Mouse (Mus musculus): Measurements from ENCODE around the gene Dcp1a. TPM values are rescaled to one million over a fixed set of nuclear protein-coding genes. Genes with fewer than 3 reads are reported as not detected.

Gene Dcp1a
- 37.8 and 44.0 TPM in 2 replicates for polyA plus RNA-seq (2012; rRNA removed)

- peaks cover 13% of the 10 kb centered on the region for H3K36me3 ChIP-seq (ENCODE audit: control insufficient read depth, insufficient read depth, low read length)
- TF ChIP-seq POLR2A (IDR thresholded peaks at IDR 0.05; ENCODE audit: low read depth, low read length) = peak; percentile 72
- TF ChIP-seq CTCF (IDR thresholded peaks at IDR 0.05; ENCODE audit: extremely low read depth, insufficient read depth, insufficient read length, insufficient replicate concordance) = no peak
- peak within 1 kb of the TSS; percentile 87 for H3K27ac ChIP-seq (ENCODE audit: insufficient read depth, low read length)
- H3K27me3 ChIP-seq (ENCODE audit: control insufficient read depth, insufficient read depth, low read length) = no peaks in the 10 kb centered on the region
- H3K4me1 ChIP-seq (ENCODE audit: control insufficient read depth, insufficient read depth, insufficient read length) = no peaks in the 10 kb centered on the region
- under 1% methylated on average over 39 of the region's 39 CpGs for WGBS
- peak within 1 kb of the TSS; percentile 95 for H3K4me3 ChIP-seq (ENCODE audit: extremely low read depth, insufficient read depth, insufficient read length)
- DNase-seq (ENCODE audit: low read depth in 1 of 2, low spot score in 2 of 2) = peak; percentile 93 to 95
Observed at GRCm38 (mm10) chr14:30479361-30479948, at the start of gene Dcp1a. TSS of gene Dcp1a (plus strand) at chr14:30479535.

- TF ChIP-seq POLR2A (IDR thresholded peaks at IDR 0.05; ENCODE audit: low read depth, low read length) (no peak), CTCF (IDR thresholded peaks at IDR 0.05; ENCODE audit: extremely low read depth, insufficient read depth, insufficient read length, insufficient replicate concordance) (no peak)
- 55% methylated on average over 9 of the region's 9 CpGs for WGBS
- H3K36me3 ChIP-seq (ENCODE audit: control insufficient read depth, insufficient read depth, low read length) = no peaks in the 10 kb centered on the region
- no peak overlapping the region for H3K27ac ChIP-seq (ENCODE audit: insufficient read depth, low read length)
- no peaks in the 10 kb centered on the region for H3K4me1 ChIP-seq (ENCODE audit: control insufficient read depth, insufficient read depth, insufficient read length)
- no peak overlapping the region for H3K4me3 ChIP-seq (ENCODE audit: extremely low read depth, insufficient read depth, insufficient read length)
- DNase-seq (ENCODE audit: low read depth in 1 of 2, low spot score in 2 of 2) = no peak
- no peaks in the 10 kb centered on the region for H3K27me3 ChIP-seq (ENCODE audit: control insufficient read depth, insufficient read depth, low read length)
Observed at GRCm38 (mm10) chr14:30429606-30430005, 49.7 kb upstream of the Dcp1a start.

GRCm38 (mm10) chr14:30430026-30430425 lies 49.3 kb upstream of the Dcp1a start:
- Histone ChIP-seq H3K4me1 (ENCODE audit: control insufficient read depth, insufficient read depth, insufficient read length) (no peaks in the 10 kb centered on the region), H3K4me3 (ENCODE audit: extremely low read depth, insufficient read depth, insufficient read length) (no peak overlapping the region), H3K36me3 (ENCODE audit: control insufficient read depth, insufficient read depth, low read length) (no peaks in the 10 kb centered on the region), H3K27me3 (ENCODE audit: control insufficient read depth, insufficient read depth, low read length) (no peaks in the 10 kb centered on the region), H3K27ac (ENCODE audit: insufficient read depth, low read length) (no peak overlapping the region)
- TF ChIP-seq CTCF (IDR thresholded peaks at IDR 0.05; ENCODE audit: extremely low read depth, insufficient read depth, insufficient read length, insufficient replicate concordance) (no peak), POLR2A (IDR thresholded peaks at IDR 0.05; ENCODE audit: low read depth, low read length) (no peak)
- no peak for DNase-seq (ENCODE audit: low read depth in 1 of 2, low spot score in 2 of 2)
- WGBS = 81% methylated on average over 9 of the region's 9 CpGs

- TF ChIP-seq CTCF (IDR thresholded peaks at IDR 0.05; ENCODE audit: extremely low read depth, insufficient read depth, insufficient read length, insufficient replicate concordance) (no peak), POLR2A (IDR thresholded peaks at IDR 0.05; ENCODE audit: low read depth, low read length) (no peak)
- WGBS = 90% methylated on average over 5 of the region's 5 CpGs
Observed at GRCm38 (mm10) chr14:30430446-30430845, 48.9 kb upstream of the Dcp1a start.

GRCm38 (mm10) chr14:30435316-30435715 lies 44.0 kb upstream of the Dcp1a start:
- Histone ChIP-seq H3K4me1 (ENCODE audit: control insufficient read depth, insufficient read depth, insufficient read length) (no peaks in the 10 kb centered on the region), H3K36me3 (ENCODE audit: control insufficient read depth, insufficient read depth, low read length) (no peaks in the 10 kb centered on the region), H3K4me3 (ENCODE audit: extremely low read depth, insufficient read depth, insufficient read length) (no peak overlapping the region), H3K27me3 (ENCODE audit: control insufficient read depth, insufficient read depth, low read length) (no peaks in the 10 kb centered on the region), H3K27ac (ENCODE audit: insufficient read depth, low read length) (no peak overlapping the region)
- 84% methylated on average over 5 of the region's 5 CpGs for WGBS
- no peak for DNase-seq (ENCODE audit: low read depth in 1 of 2, low spot score in 2 of 2)
- TF ChIP-seq POLR2A (IDR thresholded peaks at IDR 0.05; ENCODE audit: low read depth, low read length) (no peak), CTCF (IDR thresholded peaks at IDR 0.05; ENCODE audit: extremely low read depth, insufficient read depth, insufficient read length, insufficient replicate concordance) (no peak)

More at GRCm38 (mm10) chr14:30430446-30430845, 48.9 kb upstream of the Dcp1a start:
- Histone ChIP-seq H3K27ac (ENCODE audit: insufficient read depth, low read length) (no peak overlapping the region), H3K36me3 (ENCODE audit: control insufficient read depth, insufficient read depth, low read length) (no peaks in the 10 kb centered on the region), H3K4me1 (ENCODE audit: control insufficient read depth, insufficient read depth, insufficient read length) (no peaks in the 10 kb centered on the region), H3K4me3 (ENCODE audit: extremely low read depth, insufficient read depth, insufficient read length) (no peak overlapping the region), H3K27me3 (ENCODE audit: control insufficient read depth, insufficient read depth, low read length) (no peaks in the 10 kb centered on the region)
- no peak for DNase-seq (ENCODE audit: low read depth in 1 of 2, low spot score in 2 of 2)

GRCm38 (mm10) chr14:30439915-30440314 lies 39.4 kb upstream of the Dcp1a start:
- Histone ChIP-seq H3K4me1 (ENCODE audit: control insufficient read depth, insufficient read depth, insufficient read length) (no peaks in the 10 kb centered on the region), H3K27me3 (ENCODE audit: control insufficient read depth, insufficient read depth, low read length) (no peaks in the 10 kb centered on the region), H3K36me3 (ENCODE audit: control insufficient read depth, insufficient read depth, low read length) (no peaks in the 10 kb centered on the region), H3K4me3 (ENCODE audit: extremely low read depth, insufficient read depth, insufficient read length) (no peak overlapping the region), H3K27ac (ENCODE audit: insufficient read depth, low read length) (no peak overlapping the region)
- 67% methylated on average over 3 of the region's 3 CpGs for WGBS
- DNase-seq (ENCODE audit: low read depth in 1 of 2, low spot score in 2 of 2) = no peak
- TF ChIP-seq CTCF (IDR thresholded peaks at IDR 0.05; ENCODE audit: extremely low read depth, insufficient read depth, insufficient read length, insufficient replicate concordance) (no peak), POLR2A (IDR thresholded peaks at IDR 0.05; ENCODE audit: low read depth, low read length) (no peak)
